Mouse (Mus musculus) right cerebral cortex, postnatal 25 days (tissue): ENCODE results near the gene Pccb.

Experiments used
- DNase-seq: peaks from one replicate; pipeline ENCODE4 v3.0.0; 2022

Gene Pccb

GRCm38 (mm10) chr9:101042249-101042648 lies 7.6 kb upstream of the Pccb start:
- no peak for DNase-seq

- no peak for DNase-seq
These were observed 6.8 kb upstream of the Pccb start for GRCm38 (mm10) chr9:101041508-101041907.

GRCm38 (mm10) chr9:101038634-101039033 lies 3.9 kb upstream of the Pccb start:
- no peak for DNase-seq

- DNase-seq, result no peak
These were observed 2.7 kb upstream of the Pccb start for GRCm38 (mm10) chr9:101037396-101037795.

- no peak for DNase-seq
These were observed 2.2 kb upstream of the Pccb start for GRCm38 (mm10) chr9:101036876-101037275.

- no peak for DNase-seq
These were observed 1.3 kb upstream of the Pccb start for GRCm38 (mm10) chr9:101035836-101036596.

- DNase-seq, result no peak
These were observed 794 bp downstream of the Pccb start for GRCm38 (mm10) chr9:101033761-101034447.

- no peak for DNase-seq
These were observed 15.9 kb downstream of the Pccb start for GRCm38 (mm10) chr9:101018768-101019167.

- DNase-seq, result no peak
These were observed 16.8 kb downstream of the Pccb start for GRCm38 (mm10) chr9:101017734-101018516.

GRCm38 (mm10) chr9:101015324-101015723 lies 19.4 kb downstream of the Pccb start:
- DNase-seq, result no peak

GRCm38 (mm10) chr9:101012433-101012832 lies 22.3 kb downstream of the Pccb start:
- DNase-seq, result no peak

- DNase-seq, result no peak
These were observed 28.8 kb downstream of the Pccb start for GRCm38 (mm10) chr9:101005866-101006265.

GRCm38 (mm10) chr9:101003302-101003701 lies 31.4 kb downstream of the Pccb start:
- DNase-seq, result no peak

- no peak for DNase-seq
These were observed 31.9 kb downstream of the Pccb start for GRCm38 (mm10) chr9:101002841-101003240.

- no peak for DNase-seq
These were observed 32.6 kb downstream of the Pccb start for GRCm38 (mm10) chr9:101002053-101002452.

GRCm38 (mm10) chr9:100997138-100997537 lies 37.6 kb downstream of the Pccb start:
- DNase-seq, result no peak

- no peak for DNase-seq
These were observed 40.8 kb downstream of the Pccb start for GRCm38 (mm10) chr9:100993937-100994336.

- no peak for DNase-seq
These were observed 42.5 kb downstream of the Pccb start for GRCm38 (mm10) chr9:100992191-100992590.

- DNase-seq, result no peak
These were observed 43.4 kb downstream of the Pccb start for GRCm38 (mm10) chr9:100991321-100991720.

- DNase-seq, result no peak
These were observed 44.1 kb downstream of the Pccb start for GRCm38 (mm10) chr9:100990609-100991008.

- DNase-seq, result no peak
These were observed 46.8 kb downstream of the Pccb start for GRCm38 (mm10) chr9:100987850-100988249.

GRCm38 (mm10) chr9:100987006-100987405 lies 47.7 kb downstream of the Pccb start:
- DNase-seq, result no peak
